Mouse (Mus musculus): Measurements from ENCODE around the gene Cdk8.

Gene Cdk8

DNA sequence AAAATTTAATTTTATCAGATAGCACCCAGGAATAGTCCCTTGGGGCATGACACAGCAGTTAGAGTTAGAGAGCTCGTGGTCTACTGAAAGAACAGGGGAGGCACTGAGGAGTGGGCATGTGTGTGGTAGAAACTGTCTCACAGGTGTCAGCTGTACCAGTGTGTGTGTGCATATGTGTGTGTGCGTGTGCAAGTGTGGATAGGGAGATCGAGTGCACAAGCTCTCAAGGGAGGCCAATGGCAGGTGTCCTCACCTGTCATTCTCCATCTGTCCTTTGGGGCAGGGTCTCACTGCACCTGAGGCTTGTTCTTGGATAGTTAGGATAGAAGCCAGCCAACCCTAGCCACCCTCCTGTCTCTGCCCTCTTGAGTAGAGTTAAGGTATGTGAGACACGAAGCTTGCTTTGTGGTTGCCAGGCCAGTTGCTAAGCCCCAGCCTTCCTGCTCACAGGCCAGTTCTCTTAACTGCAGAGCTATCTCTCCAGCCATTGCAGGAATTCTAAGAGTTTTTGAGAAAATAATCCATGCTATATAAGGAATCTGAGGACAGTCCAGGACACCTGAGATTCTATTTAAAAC lies 50.3 kb downstream of the Cdk8 start:
- DNase-seq (ENCODE audit: low read depth), result no peak

DNA sequence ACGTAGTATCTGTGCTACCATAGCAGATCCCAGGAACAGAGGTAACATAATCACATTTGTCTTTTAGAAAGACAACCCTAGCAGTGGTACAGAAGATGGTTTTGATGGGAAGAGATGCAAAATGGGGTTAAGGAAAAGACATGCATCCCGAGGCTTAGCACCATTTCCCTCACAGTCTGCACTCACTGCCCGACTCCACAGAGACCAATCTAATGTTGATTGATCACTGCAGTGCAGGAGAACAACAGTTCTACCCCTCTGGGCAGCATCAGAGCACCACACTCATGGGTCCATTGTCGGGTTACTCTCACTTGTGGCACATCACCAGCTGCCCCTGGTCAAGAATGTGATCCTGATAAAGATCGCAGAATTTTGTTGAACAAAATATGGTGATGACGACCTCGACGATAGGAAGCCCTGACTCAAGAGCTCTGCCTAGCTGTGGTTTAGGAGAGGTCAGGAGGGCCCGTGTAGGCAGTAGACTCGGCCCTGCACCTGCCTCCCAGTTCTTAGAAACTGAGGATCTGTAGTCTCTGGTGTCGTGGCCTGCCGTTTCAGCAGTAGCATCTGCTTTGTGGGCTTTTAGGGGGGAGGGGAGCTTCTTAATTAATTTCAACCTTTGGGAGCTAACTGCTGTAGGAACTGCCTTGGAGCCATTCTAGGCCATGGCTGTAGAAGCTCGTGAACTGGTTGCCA lies 51.0 kb downstream of the Cdk8 start:
- DNase-seq (ENCODE audit: low read depth), result no peak

DNA sequence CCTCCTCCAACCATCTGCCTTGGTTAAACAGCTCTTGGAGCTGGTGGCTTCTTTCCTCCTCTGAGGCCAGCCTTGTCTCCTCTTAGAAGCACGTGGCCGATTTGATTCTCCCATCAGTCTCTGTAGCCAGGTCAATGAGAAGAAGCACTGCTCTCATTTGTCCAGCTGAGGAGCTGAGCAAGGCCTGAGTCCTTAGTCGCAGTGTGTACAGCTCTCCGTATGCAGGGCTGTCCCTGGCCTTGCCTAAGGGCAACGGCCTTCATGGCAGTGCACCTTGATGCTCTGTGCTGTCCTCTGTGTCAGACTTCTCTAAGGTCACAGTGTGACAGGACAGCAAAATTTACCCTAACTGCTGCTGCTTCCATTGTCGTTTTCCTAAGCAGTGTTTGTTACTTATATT lies 52.9 kb downstream of the Cdk8 start:
- DNase-seq (ENCODE audit: low read depth), result no peak

DNA sequence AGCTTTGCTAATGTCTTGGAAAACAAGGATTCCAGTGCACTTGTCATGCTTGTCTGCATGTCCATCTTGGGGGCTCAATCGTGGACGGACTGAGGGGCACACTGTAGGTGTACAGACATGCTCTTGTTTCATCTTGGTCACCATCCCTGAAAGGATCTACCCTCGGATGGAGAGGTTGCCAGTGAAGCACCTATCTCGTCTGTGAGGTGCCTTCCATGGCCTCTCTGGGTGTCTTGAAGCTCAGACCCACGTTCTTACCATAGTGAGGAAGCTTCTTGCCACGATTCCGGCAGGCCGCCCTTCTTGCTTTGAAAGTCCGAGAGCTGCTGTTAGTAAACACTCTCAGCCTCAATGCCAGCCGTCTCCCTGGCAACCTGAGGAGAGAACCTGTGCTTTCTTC lies 56.4 kb downstream of the Cdk8 start:
- DNase-seq (ENCODE audit: low read depth), result no peak

DNA sequence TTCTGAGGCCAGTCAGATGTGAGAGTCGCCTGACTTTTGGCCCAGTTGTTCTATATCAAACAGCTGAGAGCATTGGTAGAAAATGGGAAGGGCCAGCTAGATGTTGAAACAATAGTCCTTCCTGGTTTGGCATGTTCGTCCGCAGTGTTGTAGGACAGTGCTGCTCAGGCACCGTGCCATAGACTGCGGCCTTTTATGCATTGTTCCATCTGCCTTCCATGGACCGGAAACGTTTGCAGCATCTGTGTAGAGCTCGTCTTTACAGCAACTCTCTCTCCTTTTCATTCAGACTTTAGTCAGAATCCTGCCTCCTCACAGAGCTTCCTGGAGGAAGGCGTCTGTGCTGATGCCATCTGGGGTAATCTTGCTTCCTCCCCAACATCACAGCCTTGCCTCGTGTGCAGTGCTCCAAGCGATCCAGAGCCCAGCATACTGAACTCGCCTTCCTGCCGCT lies 57.0 kb downstream of the Cdk8 start:
- no peak for DNase-seq (ENCODE audit: low read depth)

DNA sequence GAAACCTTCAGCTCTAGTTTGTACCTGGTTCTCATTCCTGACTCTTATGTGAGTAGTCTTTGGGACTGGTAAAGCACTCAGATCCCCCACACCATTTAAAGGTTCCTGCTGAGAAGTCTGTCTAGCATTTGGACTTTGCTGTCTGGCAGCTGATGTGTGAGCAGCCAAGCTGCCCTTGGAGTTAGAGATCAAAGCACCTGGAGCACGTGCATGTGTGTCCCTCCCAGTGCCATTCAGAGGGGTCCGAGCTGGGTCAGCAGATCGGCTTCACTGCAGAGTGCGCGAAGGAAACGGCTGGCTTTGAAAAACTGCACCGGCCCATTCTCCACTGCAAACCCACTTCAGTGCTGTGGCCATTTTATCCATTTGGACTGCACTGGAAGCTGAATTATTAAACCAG lies 58.9 kb downstream of the Cdk8 start:
- no peak for DNase-seq (ENCODE audit: low read depth)

DNA sequence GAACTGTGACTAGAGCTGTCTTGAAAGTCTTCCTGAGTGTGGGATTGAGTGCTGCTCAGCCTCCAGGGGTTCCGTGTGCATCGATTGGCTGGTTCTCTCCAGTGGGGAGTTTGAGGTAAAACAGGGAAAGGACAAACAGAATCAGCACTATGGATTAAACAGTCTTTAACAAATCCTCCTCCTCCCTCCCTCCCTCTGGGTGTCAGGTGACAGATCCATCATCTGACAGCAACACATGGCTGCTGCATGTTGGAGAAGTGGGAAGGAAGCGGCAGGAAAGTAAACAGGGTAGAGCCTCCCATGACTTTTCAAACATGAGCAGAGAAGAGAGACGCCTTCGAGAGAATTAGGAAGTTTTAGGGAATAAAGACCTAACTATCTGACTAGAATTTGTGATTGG lies 59.4 kb downstream of the Cdk8 start:
- no peak for DNase-seq (ENCODE audit: low read depth)

DNA sequence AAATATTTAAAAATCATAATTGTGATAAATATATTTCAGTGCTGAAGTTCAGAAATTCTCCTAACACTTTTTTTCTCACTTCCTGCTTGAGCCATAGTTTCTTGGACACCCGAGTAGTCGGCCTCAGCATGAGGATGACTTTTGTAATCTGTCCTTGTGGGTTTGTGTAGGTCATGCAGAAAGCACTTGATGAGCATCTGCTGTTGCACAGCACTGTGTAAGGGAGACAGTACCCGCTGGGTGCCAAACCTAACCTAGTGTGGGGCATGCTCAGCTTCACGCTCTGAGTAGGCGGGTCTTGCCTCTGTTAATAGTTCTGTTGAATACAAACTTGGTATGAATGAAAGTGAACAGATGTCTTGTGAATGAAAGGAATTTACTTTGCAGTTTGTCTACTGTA lies 60.5 kb downstream of the Cdk8 start:
- DNase-seq (ENCODE audit: low read depth), result no peak

DNA sequence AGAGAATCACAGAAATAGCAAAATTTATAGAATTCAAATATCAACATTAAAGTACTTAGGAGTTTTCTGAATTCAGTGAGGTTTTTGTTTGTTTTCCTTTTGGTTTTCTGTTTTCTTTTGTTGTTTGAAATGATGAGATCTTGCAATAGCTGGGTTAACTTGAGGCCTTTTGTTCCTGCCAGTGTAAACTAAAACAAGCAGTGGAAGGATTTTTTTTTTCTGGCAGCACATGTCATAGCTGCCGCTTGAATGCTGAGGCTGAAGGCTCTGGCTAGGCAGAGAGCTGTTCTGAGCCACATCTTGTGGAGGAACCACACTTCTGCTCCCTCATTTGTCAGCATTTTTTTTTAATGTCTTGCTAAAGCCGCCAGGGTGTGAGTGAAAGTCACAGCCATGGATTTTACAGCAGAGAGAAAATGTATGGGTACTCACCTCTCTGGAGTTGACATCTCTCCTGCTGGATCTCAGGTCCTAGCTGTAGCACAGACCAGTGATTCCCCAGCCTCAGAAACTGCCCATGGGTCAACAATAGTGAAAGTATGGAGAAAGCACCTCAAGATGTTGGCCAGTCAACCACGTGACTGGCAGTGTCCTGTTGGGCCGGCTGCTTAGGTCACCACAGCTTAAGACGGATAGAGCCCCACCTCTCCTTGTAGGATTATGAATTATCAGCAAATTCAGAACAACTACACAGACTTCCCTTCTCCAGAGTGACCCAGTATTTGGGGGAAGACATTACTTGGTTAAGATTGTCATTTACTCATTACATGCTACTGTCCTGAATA lies 62.1 kb downstream of the Cdk8 start:
- DNase-seq (ENCODE audit: low read depth), result no peak

DNA sequence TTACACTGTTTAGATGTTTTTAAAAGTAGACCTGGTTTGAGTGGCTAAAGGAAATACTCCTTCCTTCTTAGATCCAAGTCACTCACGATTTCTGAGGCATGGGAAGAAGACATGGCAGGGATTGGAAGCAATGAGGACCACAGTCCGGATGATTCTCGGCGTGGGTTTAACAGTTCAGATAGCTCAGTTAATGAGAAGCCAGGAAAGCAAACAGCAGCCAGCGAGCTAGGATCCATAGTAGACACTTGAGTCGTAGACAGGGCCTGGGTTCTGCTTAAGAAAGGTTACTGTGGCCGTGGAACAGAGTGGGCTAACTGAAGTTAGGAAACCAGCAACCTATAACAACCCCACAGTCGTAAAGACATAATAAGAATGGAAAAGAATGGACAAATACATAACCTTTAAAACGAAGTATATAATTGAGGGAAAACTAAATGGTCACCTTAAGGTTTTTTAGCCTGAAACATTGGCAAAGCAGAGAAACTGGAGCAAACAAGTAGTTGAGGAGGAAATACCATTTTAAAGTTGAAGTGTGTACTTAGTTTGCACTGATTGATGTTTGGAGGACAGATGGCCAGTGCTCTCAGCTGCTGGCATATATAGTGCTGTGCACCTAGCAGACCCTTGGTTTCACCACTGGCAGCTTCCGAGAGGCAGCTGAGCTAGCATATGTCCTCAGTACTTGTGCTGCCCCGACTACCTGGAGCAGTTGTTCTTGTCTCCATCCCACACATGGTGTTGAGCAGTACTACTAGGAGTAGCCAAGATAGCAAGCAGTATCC lies 63.1 kb downstream of the Cdk8 start:
- DNase-seq (ENCODE audit: low read depth), result no peak

DNA sequence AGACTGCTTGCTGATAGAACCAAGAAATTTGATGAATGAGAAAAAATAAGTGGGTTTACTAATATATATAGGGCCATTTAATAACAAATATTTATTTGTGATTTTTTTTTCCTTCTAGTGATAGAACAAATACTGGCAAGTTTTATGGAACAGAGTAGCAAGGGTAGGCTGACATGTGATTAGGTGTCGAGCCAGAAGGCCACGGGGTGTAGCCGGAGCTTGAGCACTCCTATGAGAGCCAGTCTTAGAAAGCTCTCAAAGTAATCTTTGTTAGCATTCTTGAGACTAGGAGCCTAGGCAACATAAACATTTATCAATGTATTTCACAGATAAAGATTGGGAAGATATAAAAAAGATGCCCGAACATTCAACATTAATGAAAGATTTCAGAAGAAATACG lies 63.8 kb downstream of the Cdk8 start:
- DNase-seq (ENCODE audit: low read depth), result no peak

DNA sequence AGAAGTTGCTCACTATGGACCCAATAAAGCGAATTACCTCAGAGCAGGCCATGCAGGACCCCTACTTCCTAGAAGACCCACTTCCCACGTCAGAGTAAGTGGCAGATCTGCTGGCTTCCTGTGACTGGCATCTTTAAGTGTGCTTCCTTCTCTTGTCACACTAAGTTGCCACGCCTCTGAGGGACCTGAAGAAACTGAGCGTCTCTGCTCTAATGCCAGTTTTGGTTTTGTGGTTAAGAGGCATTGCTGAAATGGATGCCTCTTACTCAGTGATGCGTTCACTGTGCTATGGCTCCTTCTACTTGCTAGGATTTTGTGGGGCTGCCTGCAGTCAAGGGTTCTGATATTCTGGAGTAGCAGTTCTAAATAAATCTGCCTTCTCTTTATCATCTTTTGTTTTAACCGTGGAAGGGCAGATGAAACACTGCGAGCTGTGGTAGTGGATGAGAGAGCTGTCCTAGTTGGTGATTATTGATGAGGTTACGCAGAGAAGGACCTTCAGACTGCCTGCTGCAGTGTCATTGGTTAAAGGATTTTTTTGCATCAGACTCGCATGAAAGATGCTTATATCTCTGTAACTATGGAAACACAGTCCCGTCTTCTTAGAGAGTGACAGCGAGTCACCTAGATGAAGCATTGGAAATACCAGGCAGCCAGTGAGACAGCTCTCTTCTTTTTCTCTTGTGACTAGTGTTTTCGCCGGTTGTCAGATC lies 67.9 kb downstream of the Cdk8 start:
- DNase-seq (ENCODE audit: low read depth), result no peak

DNA sequence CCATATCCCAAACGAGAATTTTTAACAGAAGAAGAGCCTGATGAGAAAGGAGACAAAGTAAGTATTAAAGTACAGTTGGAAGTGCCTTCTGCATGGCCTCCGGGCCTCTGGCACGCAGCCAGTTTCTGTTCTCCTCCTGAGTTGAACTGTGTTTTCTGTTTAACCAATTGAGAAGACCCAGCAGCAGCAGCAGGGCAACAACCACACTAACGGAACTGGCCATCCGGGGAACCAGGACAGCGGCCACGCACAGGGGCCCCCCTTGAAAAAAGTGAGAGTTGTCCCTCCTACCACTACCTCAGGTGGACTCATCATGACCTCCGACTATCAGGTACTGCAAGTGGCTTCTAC lies 68.5 kb downstream of the Cdk8 start:
- DNase-seq (ENCODE audit: low read depth), result no peak

DNA sequence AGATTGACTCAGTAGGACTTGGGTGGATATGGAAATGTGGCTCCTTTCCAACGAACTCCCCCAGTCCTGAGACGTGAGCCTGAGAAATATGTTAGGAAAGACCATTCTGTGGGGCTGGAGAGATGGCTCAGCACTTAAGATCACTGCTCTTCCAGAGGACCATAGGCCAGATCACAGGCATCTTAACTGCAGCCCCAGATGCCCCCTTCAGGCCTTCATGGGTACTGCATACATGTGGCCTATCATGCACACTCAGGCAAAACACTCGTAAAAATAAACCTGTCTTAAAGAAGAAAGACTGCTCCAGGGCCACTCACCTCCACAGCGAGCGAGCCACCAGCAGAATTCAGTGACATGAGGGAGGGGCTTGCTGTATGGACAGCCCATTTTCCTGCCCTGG lies 72.4 kb downstream of the Cdk8 start:
- peak; percentile 51 for DNase-seq (ENCODE audit: low read depth)

DNA sequence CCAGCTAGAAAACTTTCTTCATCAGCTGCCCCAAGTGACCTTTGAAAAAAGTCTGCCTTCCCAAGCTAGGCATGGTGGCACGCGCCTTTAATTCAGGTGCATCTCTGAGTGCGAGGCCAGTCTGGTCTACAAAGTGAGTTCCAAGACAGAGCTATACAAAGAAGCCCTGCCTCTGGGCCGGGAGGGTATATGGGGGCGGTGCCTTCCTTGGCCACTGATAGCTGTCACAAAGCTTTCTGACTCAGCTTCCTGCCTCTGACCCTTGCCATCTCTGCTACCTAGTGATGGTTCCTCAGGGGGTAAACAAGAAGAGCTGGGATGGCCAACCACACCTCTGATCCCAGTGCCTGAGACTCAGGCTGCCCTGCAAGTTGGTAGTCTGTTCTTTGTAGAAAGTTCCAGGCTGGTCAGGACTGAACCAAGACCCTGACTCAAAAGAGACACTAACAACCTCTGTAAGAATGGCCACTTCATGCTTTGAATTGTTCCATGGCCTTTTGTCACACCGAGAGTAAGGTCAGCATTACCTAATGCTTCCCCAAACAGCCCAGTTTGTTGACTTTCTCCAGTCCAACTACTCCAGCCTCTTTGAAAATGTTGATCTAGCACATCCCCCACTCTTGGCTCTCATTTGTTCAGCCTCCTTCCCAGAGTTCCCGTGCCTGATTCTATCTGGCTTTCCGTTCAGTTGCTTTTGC lies 76.2 kb downstream of the Cdk8 start:
- no peak for DNase-seq (ENCODE audit: low read depth)

DNA sequence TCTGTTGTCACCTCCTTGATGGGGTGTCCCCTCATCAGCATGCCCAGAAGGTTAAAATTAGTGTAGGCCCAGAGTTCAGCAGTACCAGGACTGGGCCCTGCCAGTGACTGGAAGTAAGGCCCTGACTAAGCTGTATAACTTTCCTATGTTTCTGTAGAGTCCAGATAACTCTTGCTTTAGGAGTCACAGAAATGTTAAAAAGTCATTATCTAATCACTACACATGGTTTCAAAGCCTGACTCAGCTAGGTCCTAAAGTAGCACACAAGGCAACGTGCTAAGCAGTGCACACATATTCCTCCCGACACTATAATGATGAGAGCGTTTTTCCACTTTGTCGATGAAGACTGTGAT lies 76.7 kb downstream of the Cdk8 start:
- DNase-seq (ENCODE audit: low read depth), result peak; percentile 40

DNA sequence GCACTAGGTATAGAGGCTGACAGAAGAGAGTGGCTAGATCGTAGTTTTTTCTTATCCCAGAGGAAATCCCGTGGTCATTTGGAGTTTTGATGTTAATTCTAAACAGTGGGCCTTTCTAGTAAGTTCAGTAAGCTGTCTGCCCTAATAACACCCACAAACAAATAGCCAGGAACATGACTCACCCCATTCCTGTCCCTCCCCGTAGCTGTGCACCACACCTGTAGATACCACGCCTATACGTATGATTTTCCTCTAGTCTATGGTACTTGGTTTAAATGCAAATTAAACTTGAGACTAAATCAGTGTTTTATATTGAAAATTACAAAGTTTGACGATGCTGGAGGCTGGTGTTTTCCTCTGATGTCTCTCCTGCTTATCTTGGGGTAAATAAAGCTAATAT lies 83.5 kb downstream of the Cdk8 start:
- no peak for DNase-seq (ENCODE audit: low read depth)

DNA sequence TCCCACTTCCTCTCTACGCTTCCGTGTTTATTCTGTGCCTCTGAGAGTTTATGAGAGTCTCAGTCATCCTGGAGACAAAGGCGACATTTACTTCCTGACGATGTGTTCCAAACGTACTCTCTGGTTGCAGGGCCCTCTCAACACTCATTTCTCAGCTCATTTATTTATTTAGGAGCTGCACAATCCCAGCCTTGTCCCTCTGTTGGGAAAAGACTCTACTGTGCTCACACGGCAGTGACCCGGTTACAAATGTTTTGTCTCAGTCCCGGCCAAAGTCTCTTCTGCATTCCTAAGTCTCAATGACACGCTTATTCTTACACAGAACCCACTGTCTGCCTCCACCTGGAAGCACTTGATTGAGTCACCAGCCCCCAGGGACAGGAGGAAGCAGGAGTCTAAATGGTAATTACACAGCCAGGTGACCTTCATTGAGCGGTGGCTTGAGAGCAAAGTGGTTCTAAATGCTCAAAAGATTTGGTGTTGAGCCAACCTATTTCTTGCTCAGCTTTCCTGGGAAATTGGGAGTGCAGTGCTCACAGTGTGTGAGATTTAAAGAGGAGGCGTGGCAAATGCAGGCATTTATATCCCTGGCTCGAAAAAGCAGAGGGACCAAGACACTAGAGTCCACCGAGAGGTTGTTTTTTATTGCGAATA lies 84.4 kb downstream of the Cdk8 start:
- DNase-seq (ENCODE audit: low read depth), result no peak

DNA sequence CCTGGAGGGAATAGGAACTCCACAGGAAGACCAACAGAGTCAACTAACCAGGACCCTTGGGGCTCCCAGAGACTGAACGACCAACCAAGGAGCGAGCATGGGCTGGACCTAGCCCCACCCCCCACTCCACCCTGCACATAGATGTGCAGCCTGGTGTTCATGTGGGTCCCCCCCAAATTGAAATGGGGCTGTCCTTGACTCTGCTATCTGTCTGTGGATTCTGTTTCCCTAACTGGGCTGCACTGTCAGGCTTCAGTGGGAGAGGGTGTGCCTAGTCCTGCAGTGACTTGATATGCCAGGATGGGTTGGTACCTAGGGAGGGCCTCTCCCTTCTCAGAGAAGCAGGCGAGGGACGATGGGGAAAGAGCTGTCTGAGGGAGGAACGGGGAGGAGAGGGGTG lies 85.3 kb downstream of the Cdk8 start:
- DNase-seq (ENCODE audit: low read depth), result peak; percentile 80

DNA sequence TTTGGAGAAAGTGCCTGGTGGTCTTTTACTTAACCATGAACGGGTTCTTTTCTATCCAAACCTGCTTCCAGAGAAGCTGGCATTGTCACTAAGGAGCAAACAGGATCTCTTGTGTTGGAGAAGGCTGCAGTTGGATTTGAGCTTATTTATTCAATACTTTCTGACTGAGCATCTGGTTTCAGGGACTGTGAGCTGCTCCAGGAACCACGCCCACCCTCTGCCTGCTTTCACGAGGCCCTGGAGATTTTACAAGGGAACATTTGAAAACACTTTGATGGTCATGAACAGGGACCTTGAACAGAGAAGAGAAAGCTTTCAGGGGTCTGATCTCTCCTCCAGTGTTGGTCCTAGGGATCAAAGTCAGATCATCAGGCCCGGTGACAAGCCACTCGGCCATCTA lies 87.0 kb downstream of the Cdk8 start:
- no peak for DNase-seq (ENCODE audit: low read depth)

DNA sequence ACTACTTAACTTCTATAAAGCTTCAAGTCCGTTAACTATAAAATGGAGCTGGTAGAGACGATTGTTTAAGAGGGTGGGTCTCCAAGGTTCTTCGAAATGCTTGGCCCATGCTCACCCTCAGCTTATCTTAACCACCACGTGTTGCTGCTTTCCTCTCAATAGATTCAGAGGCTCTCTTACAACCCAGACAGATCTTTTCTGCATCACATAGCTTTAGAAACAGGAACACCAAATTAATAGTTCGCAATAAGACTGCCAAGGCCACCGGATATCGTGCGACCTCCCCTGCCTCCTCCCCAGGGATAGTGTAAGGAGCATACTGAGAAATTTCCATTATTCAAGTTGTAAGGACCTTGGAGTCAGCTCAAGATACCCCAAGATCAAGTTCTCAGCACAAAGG lies 87.4 kb downstream of the Cdk8 start:
- DNase-seq (ENCODE audit: low read depth), result no peak

Data from c-Kit-positive CD71-positive TER-119-negative erythroid progenitor cells, embryonic 14.5 days (primary cell).